Mouse (Mus musculus): ENCODE measurements around the gene Pald1.
A peak's percentile ranks its signal among the peaks of the same experiment; 100 is the strongest.

DNA sequence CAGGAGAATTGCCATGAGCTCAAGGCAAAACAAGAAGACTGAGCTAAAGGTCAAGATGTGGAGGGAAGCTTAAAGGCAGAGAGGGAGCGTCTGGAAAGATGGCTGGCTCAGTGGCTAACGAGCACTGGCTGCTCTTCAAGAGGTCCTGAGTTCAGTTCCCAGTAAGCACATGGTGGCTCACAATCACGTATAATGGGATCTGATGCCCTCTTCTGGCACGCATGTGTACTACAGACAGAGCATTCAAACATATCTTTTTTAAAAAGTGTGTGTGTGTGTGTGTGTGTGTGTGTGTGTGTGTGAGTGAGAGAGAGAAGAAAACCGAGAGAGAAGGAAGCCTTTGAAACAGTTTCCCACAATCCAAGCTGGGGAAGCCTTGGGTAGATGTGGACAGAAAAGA, 19.1 kb upstream of the Pald1 start:
- TF ChIP-seq GABPA (IDR thresholded peaks at IDR 0.05; ENCODE audit: low read depth, low read length), result no peak
- peak; percentile 63; the same call in 1 of the 2 replicates for TF ChIP-seq MAX (IDR thresholded peaks at IDR 0.05; ENCODE audit: low read length)
- peak; percentile 29 to 56 (median 53) for TF ChIP-seq CTCF (IDR thresholded peaks at IDR 0.05 in 2 of 3, conservative IDR thresholded peaks at IDR 0.05 in 1 of 3; ENCODE audit: control insufficient read depth in 1 of 3, insufficient read depth in 1 of 3, low read depth in 2 of 3, low read length in 3 of 3, poor library complexity in 1 of 3, severe bottlenecking in 1 of 3)
- TF ChIP-seq TCF12 (IDR thresholded peaks at IDR 0.05; ENCODE audit: low read depth, low read length), result no peak
- no peak for TF ChIP-seq NRF1 (IDR thresholded peaks at IDR 0.05; ENCODE audit: insufficient read depth, low read depth, low read length, poor library complexity, severe bottlenecking)
- TF ChIP-seq POLR2A (IDR thresholded peaks at IDR 0.05; ENCODE audit: control insufficient read depth in 1 of 2, insufficient read depth in 1 of 2, low read depth in 1 of 2, low read length in 2 of 2, poor library complexity in 1 of 2), result no peak
- no peak for TF ChIP-seq USF1 (IDR thresholded peaks at IDR 0.05; ENCODE audit: low read depth, low read length)
- TF ChIP-seq ZKSCAN1 (IDR thresholded peaks at IDR 0.05; ENCODE audit: low read depth, low read length), result no peak
- TF ChIP-seq SMC3 (IDR thresholded peaks at IDR 0.05; ENCODE audit: low read depth, low read length), result peak; percentile 43
- no peak for TF ChIP-seq SIN3A (IDR thresholded peaks at IDR 0.05; ENCODE audit: low read length)
- no peak for TF ChIP-seq RCOR1 (IDR thresholded peaks at IDR 0.05; ENCODE audit: low read depth, low read length)
- TF ChIP-seq MYC (IDR thresholded peaks at IDR 0.05; ENCODE audit: low read depth, low read length), result peak; percentile 71; the same call in 1 of the 2 replicates
- TF ChIP-seq GATA1 (IDR thresholded peaks at IDR 0.05; ENCODE audit: low read depth, low read length), result no peak

Measured in MEL (cell line).